Mouse (Mus musculus): ENCODE data around the gene Atp12a. TPM values are rescaled to one million over a fixed set of nuclear protein-coding genes. Genes with fewer than 3 reads are reported as not detected.

The Atp12a gene
- polyA plus RNA-seq, 1 experiment from 2014 or later: 0.13 TPM

- Histone ChIP-seq H3K9me3 (replicated peaks) (no peaks in the 10 kb centered on the region), H3K4me2 (no peak overlapping the region), H3K36me3 (no peaks in the 10 kb centered on the region), H3K4me1 (no peaks in the 10 kb centered on the region), H3K27ac (replicated peaks) (no peak overlapping the region), H3K4me3 (replicated peaks) (no peak overlapping the region), H3K27me3 (replicated peaks) (no peaks in the 10 kb centered on the region), H3K9ac (replicated peaks) (no peak overlapping the region)
- WGBS: 43% methylated on average over 17 of the region's 17 CpGs
- no peak for ATAC-seq (ENCODE audit: low FRiP score)
Measured at GRCm38 (mm10) chr14:56351959-56352660, 12.8 kb upstream of the Atp12a start.

GRCm38 (mm10) chr14:56354803-56355202 lies 10.1 kb upstream of the Atp12a start:
- WGBS: 67% methylated on average over 3 of the region's 3 CpGs
- Histone ChIP-seq H3K27me3 (replicated peaks) (no peaks in the 10 kb centered on the region), H3K4me3 (replicated peaks) (no peak overlapping the region), H3K9ac (replicated peaks) (no peak overlapping the region), H3K36me3 (no peaks in the 10 kb centered on the region), H3K9me3 (replicated peaks) (no peaks in the 10 kb centered on the region), H3K4me2 (no peak overlapping the region), H3K27ac (replicated peaks) (no peak overlapping the region), H3K4me1 (no peaks in the 10 kb centered on the region)
- no peak for ATAC-seq (ENCODE audit: low FRiP score)

DNA sequence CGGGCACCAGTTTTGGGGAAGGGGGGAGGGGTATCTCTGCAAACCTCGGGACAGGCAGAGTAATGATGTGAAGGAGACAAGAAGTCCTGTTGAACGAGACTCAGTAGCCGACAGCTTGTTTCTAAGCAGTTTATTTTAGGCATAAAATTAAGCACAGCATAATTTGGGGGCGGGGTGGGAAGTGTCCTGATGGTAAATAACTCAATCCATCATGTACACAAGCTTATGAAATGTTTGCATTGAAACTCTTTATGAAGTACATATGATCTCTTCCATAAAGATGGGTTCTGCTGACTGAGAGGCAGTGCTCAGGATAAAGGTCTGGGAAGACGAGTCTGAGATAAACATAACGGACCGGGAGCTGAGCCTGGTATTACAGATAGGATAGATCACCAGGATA lies 9.5 kb upstream of the Atp12a start:
- 79% methylated on average over 8 of the region's 8 CpGs for WGBS
- no peak overlapping the region for H3K9ac ChIP-seq (replicated peaks)
- ATAC-seq (ENCODE audit: low FRiP score): no peak
- H3K27ac ChIP-seq (replicated peaks): no peak overlapping the region
- H3K4me3 ChIP-seq (replicated peaks): no peak overlapping the region
- no peaks in the 10 kb centered on the region for H3K4me1 ChIP-seq
- no peak overlapping the region for H3K4me2 ChIP-seq
- no peaks in the 10 kb centered on the region for H3K9me3 ChIP-seq (replicated peaks)
- H3K27me3 ChIP-seq (replicated peaks): no peaks in the 10 kb centered on the region
- no peaks in the 10 kb centered on the region for H3K36me3 ChIP-seq

- 97% methylated on average over 6 of the region's 6 CpGs for WGBS
- Histone ChIP-seq H3K4me1 (no peaks in the 10 kb centered on the region), H3K36me3 (no peaks in the 10 kb centered on the region), H3K4me2 (no peak overlapping the region), H3K27ac (replicated peaks) (no peak overlapping the region), H3K4me3 (replicated peaks) (no peak overlapping the region), H3K27me3 (replicated peaks) (no peaks in the 10 kb centered on the region), H3K9ac (replicated peaks) (no peak overlapping the region), H3K9me3 (replicated peaks) (no peaks in the 10 kb centered on the region)
- ATAC-seq (ENCODE audit: low FRiP score): no peak
Measured at GRCm38 (mm10) chr14:56356196-56356595, 8.7 kb upstream of the Atp12a start.

DNA sequence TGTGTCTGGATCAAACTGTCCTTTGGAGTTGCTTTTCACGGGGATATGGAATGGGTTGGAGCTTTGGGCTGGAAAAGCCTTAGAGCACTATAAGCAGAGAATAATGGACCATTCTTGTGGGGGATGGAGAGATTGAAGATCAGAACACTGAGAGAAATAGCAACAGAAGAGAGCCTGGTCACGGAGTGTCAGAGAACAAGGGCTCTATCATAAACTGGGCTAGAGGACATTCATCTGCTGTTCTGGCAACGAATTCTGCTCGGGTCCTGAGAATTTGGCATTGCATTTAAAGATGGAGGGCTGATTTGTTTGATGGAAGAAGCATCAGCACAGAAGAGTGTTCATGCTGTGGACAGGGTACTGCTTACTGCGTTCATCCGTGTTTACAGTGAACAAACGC lies 6.4 kb upstream of the Atp12a start:
- H3K4me3 ChIP-seq (replicated peaks): no peak overlapping the region
- peaks cover 9% of the 10 kb centered on the region for H3K27me3 ChIP-seq (replicated peaks)
- no peaks in the 10 kb centered on the region for H3K36me3 ChIP-seq
- WGBS: 71% methylated on average over 7 of the region's 7 CpGs
- no peaks in the 10 kb centered on the region for H3K9me3 ChIP-seq (replicated peaks)
- H3K4me1 ChIP-seq: no peaks in the 10 kb centered on the region
- H3K27ac ChIP-seq (replicated peaks): no peak overlapping the region
- ATAC-seq (ENCODE audit: low FRiP score): no peak
- H3K4me2 ChIP-seq: no peak overlapping the region
- H3K9ac ChIP-seq (replicated peaks): no peak overlapping the region

DNA sequence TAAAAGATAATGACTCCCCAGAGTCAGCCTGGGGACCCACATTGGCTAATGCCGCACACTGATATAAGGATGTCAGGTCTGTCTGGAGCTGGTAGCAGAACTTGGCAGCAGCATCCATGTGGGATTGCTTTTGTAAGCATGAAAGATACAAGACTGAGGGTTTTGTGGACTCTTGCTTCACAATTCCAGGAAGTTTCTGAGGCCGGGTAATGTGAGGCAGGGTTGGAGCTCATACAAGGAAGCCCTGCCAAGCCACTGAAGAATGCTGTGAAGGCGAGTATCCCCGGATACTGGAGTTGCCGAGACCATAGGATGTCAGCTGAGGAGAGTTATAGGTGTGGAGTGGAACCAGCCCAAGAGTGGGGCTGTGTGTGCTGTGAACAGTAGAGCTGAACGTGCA lies 5.7 kb upstream of the Atp12a start:
- Histone ChIP-seq H3K27ac (replicated peaks) (no peak overlapping the region), H3K9me3 (replicated peaks) (no peaks in the 10 kb centered on the region), H3K9ac (replicated peaks) (no peak overlapping the region), H3K4me1 (no peaks in the 10 kb centered on the region), H3K27me3 (replicated peaks) (peaks cover 16% of the 10 kb centered on the region), H3K4me3 (replicated peaks) (no peak overlapping the region), H3K36me3 (no peaks in the 10 kb centered on the region), H3K4me2 (no peak overlapping the region)
- no peak for ATAC-seq (ENCODE audit: low FRiP score)
- WGBS: 72% methylated on average over 6 of the region's 6 CpGs

GRCm38 (mm10) chr14:56365292-56365691 lies 424 bp downstream of the Atp12a start:
- H3K27me3 ChIP-seq (replicated peaks): peaks cover 58% of the 10 kb centered on the region
- H3K27ac ChIP-seq (replicated peaks): no peak overlapping the region
- no peaks in the 10 kb centered on the region for H3K36me3 ChIP-seq
- no peak; the same call in 1 of the 2 replicates for ATAC-seq (ENCODE audit: low FRiP score)
- peaks cover 11% of the 10 kb centered on the region for H3K4me1 ChIP-seq
- 35% methylated on average over 8 of the region's 8 CpGs for WGBS
- peak overlapping the region; percentile 49 for H3K4me3 ChIP-seq (replicated peaks)
- peak overlapping the region; percentile 92 for H3K4me2 ChIP-seq
- no peaks in the 10 kb centered on the region for H3K9me3 ChIP-seq (replicated peaks)
- peak overlapping the region; percentile 53 for H3K9ac ChIP-seq (replicated peaks)

DNA sequence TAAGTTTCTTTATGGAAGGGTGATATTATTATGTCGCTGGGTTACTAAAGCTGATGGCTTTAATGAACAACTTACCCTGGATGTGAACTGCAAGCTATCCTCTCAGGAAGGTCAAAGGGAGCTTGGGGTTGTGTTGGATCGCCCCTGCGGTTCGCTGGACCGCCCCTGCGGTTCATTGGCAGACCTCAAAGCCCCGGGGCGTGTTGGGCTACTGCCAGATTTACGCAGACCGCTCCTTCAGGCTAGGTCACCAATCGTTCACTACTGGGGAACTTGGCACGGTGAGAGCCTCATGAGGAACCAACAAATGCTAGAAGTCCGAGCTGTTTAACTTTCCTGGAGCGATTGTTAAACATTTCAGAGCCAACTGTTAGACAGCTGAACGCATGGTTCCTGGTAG lies 1.8 kb downstream of the Atp12a start:
- no peak overlapping the region for H3K9ac ChIP-seq (replicated peaks)
- no peak overlapping the region for H3K4me3 ChIP-seq (replicated peaks)
- no peak overlapping the region for H3K27ac ChIP-seq (replicated peaks)
- no peak for ATAC-seq (ENCODE audit: low FRiP score)
- H3K4me2 ChIP-seq: no peak overlapping the region
- 25% methylated on average over 15 of the region's 15 CpGs for WGBS
- H3K36me3 ChIP-seq: no peaks in the 10 kb centered on the region
- no peaks in the 10 kb centered on the region for H3K9me3 ChIP-seq (replicated peaks)
- H3K4me1 ChIP-seq: peaks cover 11% of the 10 kb centered on the region
- H3K27me3 ChIP-seq (replicated peaks): peaks cover 58% of the 10 kb centered on the region

DNA sequence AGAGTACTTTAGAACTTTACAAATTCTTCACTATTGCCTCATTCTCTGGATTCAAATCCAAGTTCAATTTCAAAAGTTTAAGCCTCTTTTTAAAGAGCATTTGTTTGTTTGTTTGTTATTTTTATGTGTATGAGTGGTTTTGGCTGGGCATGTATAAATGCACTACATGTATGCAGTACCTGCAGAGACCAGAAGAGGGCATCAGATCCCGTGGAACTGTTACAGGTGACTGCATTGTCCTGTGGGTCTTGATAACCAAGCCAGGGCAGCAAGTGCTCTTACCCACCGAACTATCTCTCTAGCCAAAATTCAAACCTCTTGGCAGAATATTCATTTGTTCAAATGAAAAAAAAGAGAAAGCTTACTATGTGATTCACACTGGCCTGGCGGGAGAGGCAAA lies 4.0 kb downstream of the Atp12a start:
- no peaks in the 10 kb centered on the region for H3K9me3 ChIP-seq (replicated peaks)
- H3K27ac ChIP-seq (replicated peaks): no peak overlapping the region
- peaks cover 45% of the 10 kb centered on the region for H3K27me3 ChIP-seq (replicated peaks)
- no peak overlapping the region for H3K9ac ChIP-seq (replicated peaks)
- no peaks in the 10 kb centered on the region for H3K36me3 ChIP-seq
- H3K4me1 ChIP-seq: peaks cover 11% of the 10 kb centered on the region
- no peak overlapping the region for H3K4me3 ChIP-seq (replicated peaks)
- ATAC-seq (ENCODE audit: low FRiP score): no peak
- no peak overlapping the region for H3K4me2 ChIP-seq
- WGBS: 55% methylated on average over 3 of the region's 3 CpGs

DNA sequence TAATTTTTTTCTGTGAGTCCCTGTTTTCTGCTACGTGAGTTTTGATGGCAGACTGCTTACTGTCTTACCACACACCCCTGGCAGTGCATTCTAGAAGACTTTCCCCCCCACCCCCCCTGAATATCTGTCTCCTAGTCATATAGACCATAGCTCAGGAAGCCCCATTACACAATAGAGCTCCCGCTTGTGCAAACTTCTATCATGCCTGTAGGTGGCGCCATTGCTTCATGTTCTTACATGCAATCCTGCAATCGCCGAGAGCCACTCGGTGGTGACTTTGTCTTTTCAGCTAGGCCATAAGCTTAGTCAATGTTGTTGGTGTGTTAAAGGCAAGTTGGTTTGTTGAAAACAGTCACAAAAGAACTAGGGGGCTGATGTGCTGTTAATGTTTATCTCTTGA lies 10.9 kb downstream of the Atp12a start:
- no peaks in the 10 kb centered on the region for H3K27me3 ChIP-seq (replicated peaks)
- no peaks in the 10 kb centered on the region for H3K4me1 ChIP-seq
- H3K36me3 ChIP-seq: no peaks in the 10 kb centered on the region
- no peaks in the 10 kb centered on the region for H3K9me3 ChIP-seq (replicated peaks)
- WGBS: 4% methylated on average over 6 of the region's 6 CpGs
- no peak overlapping the region for H3K9ac ChIP-seq (replicated peaks)
- H3K27ac ChIP-seq (replicated peaks): no peak overlapping the region
- H3K4me3 ChIP-seq (replicated peaks): no peak overlapping the region
- no peak overlapping the region for H3K4me2 ChIP-seq
- peak; percentile 89 for ATAC-seq (ENCODE audit: low FRiP score)

GRCm38 (mm10) chr14:56377745-56378144 lies 12.9 kb downstream of the Atp12a start:
- H3K36me3 ChIP-seq: no peaks in the 10 kb centered on the region
- no peak for ATAC-seq (ENCODE audit: low FRiP score)
- no peak overlapping the region for H3K4me3 ChIP-seq (replicated peaks)
- H3K27ac ChIP-seq (replicated peaks): no peak overlapping the region
- H3K27me3 ChIP-seq (replicated peaks): no peaks in the 10 kb centered on the region
- no peaks in the 10 kb centered on the region for H3K9me3 ChIP-seq (replicated peaks)
- H3K4me2 ChIP-seq: no peak overlapping the region
- no peaks in the 10 kb centered on the region for H3K4me1 ChIP-seq
- H3K9ac ChIP-seq (replicated peaks): no peak overlapping the region

- H3K9me3 ChIP-seq (replicated peaks): no peaks in the 10 kb centered on the region
- no peak overlapping the region for H3K4me2 ChIP-seq
- H3K27ac ChIP-seq (replicated peaks): no peak overlapping the region
- no peaks in the 10 kb centered on the region for H3K4me1 ChIP-seq
- H3K36me3 ChIP-seq: no peaks in the 10 kb centered on the region
- 66% methylated on average over 9 of the region's 9 CpGs for WGBS
- H3K27me3 ChIP-seq (replicated peaks): no peaks in the 10 kb centered on the region
- H3K4me3 ChIP-seq (replicated peaks): no peak overlapping the region
- ATAC-seq (ENCODE audit: low FRiP score): no peak
- H3K9ac ChIP-seq (replicated peaks): no peak overlapping the region
Measured at GRCm38 (mm10) chr14:56379336-56379735, 14.5 kb downstream of the Atp12a start.

Data from neural tube, embryonic 15.5 days (tissue).